Mouse (Mus musculus) kidney, adult 10 weeks (tissue): ENCODE results near the gene Sox12. TPM values are rescaled to one million over a fixed set of nuclear protein-coding genes. Genes with fewer than 3 reads are reported as not detected.

Source experiments
- polyA plus RNA-seq: library from polyadenylated mRNA; stranded (reverse); fragments of 350-450 nt; fragmentation: Illumina TruSeq; extraction: RNeasy Lipid Tissue Mini Kit (QIAGEN cat#74804); gene quantifications from one replicate; pipeline ENCODE4 v1.2.3, GENCODE M21; 2014; ENCODE audit warnings: low read depth, low replicate concordance

Sox12 gene
- 0.40 TPM for polyA plus RNA-seq

GRCm38 (mm10) chr2:152397680-152398435, at the start of gene Sox12:
Sox12 (minus strand) TSS chr2:152398063.

GRCm38 (mm10) chr2:152415287-152415686, 17.4 kb upstream of the Sox12 start, which contains the start of gene 6820408C15Rik:
6820408C15Rik (plus strand) TSS chr2:152415587.

DNA sequence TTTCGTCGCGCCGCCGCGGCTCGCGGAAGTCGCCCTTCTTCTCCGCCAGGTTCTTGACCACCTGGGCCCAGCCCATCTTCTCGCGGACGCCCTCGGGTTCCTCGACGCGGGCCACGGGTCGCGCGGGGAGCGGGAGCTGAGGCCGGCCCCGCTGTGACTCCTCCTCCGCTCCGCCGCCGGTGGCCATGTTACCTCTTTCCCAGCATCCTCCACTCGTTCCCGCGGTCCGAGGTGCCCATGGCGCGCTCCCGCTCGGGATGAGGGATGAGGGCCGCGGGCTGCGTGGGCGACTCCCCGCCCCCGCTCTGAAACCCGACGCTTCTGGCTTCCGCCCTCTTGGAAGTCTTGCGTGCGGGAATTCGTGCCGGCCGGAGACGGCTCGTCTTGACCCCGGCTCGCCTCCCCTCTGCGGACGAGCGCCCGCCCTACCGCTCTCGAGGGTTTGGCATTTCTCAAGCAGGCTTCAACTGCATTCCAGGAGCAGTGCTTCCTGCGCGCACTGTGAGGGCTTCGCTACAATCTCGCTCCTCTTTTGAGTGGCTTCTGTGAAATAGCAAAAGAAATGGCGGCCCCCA, 16.8 kb upstream of the Sox12 start, which contains the start of gene Zcchc3:
Gene Zcchc3 (minus strand): TSS at position 437 of the 575 bp plus-strand sequence.

GRCm38 (mm10) chr2:152376345-152376741, 21.5 kb downstream of the Sox12 start, which contains the start of gene Nrsn2:
Nrsn2 (minus strand) TSS chr2:152376638.

Other genes starting within 250 kb of the Sox12 start
- 145 TPM for gene Csnk2a1, start 171.2 kb downstream of the Sox12 start, polyA plus RNA-seq
- gene Tbc1d20, start 104.2 kb downstream of the Sox12 start, polyA plus RNA-seq, result 22.4 TPM
- 0.44 TPM for gene Rbck1, start 65.4 kb downstream of the Sox12 start, polyA plus RNA-seq
- not detected for gene Trib3, start 54.0 kb downstream of the Sox12 start, polyA plus RNA-seq
- gene Nrsn2, start 21.4 kb downstream of the Sox12 start, polyA plus RNA-seq, result not detected
- gene Zcchc3, start 17.0 kb upstream of the Sox12 start, polyA plus RNA-seq, result 3.2 TPM
- 0.36 TPM for gene 6820408C15Rik, start 17.5 kb upstream of the Sox12 start, polyA plus RNA-seq
- not detected for gene Defb23, start 66.6 kb upstream of the Sox12 start, polyA plus RNA-seq
- gene Defb20, start 79.0 kb upstream of the Sox12 start, polyA plus RNA-seq, result not detected
- not detected for gene Defb22, start 92.1 kb upstream of the Sox12 start, polyA plus RNA-seq
- gene Defb26, start 113.6 kb upstream of the Sox12 start, polyA plus RNA-seq, result 2.1 TPM
- gene Defb28, start 120.2 kb upstream of the Sox12 start, polyA plus RNA-seq, result not detected
- 44.8 TPM for gene Defb29, start 142.0 kb upstream of the Sox12 start, polyA plus RNA-seq
- gene Gm17416, start 171.3 kb upstream of the Sox12 start, polyA plus RNA-seq, result not detected
- not detected for gene Defb21, start 174.7 kb upstream of the Sox12 start, polyA plus RNA-seq
- gene Defb19, start 182.2 kb upstream of the Sox12 start, polyA plus RNA-seq, result not detected
- not detected for gene Defb45, start 201.3 kb upstream of the Sox12 start, polyA plus RNA-seq
- not detected for gene Defb36, start 206.3 kb upstream of the Sox12 start, polyA plus RNA-seq
- gene Defb25, start 225.0 kb upstream of the Sox12 start, polyA plus RNA-seq, result not detected
- gene Rem1, start 228.9 kb upstream of the Sox12 start, polyA plus RNA-seq, result 1.3 TPM